Mouse (Mus musculus): Measurements from ENCODE around the gene Tcp11l2. TPM values are rescaled to one million over a fixed set of nuclear protein-coding genes. Genes with fewer than 3 reads are reported as not detected.

The Tcp11l2 gene
- 100 to 1,000 TPM; 115 to 135 TPM for total RNA-seq (2023)

DNA sequence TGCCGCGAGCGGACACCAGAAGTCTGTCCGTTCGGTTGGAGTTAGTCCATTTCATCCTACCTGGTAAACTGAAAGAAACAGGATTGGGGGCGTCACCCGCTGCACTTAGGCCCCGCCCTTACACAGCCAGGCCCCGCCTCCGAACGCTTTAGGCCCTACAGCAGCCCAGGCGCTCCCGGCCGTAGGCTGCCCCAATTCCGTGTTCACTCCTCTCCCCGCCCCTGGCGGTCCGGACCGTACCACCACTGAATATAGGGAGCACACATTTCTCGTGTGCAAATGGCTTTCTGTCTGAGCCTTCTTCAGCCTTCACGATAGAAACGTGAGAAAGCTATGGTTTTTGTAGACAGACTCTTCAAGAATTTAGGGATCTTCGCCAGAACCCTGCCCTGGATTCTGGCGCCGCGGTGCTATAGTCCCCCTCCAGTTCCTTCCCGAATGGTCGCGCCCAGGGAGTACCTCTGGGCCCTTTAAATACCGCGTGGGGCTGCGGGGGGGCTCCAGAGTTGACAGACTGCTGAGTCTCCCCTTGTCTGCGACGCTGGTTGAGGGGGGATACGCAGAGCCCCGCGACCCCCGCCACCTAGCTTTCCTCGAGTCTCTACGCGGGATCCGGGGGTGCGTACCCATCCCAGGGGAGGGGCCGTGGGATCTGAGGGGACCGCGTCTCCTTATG lies at the start of gene Tcp11l2:
Gene Tcp11l2, plus strand, starts transcription at position 232 of the 676 bp plus-strand sequence.

DNA sequence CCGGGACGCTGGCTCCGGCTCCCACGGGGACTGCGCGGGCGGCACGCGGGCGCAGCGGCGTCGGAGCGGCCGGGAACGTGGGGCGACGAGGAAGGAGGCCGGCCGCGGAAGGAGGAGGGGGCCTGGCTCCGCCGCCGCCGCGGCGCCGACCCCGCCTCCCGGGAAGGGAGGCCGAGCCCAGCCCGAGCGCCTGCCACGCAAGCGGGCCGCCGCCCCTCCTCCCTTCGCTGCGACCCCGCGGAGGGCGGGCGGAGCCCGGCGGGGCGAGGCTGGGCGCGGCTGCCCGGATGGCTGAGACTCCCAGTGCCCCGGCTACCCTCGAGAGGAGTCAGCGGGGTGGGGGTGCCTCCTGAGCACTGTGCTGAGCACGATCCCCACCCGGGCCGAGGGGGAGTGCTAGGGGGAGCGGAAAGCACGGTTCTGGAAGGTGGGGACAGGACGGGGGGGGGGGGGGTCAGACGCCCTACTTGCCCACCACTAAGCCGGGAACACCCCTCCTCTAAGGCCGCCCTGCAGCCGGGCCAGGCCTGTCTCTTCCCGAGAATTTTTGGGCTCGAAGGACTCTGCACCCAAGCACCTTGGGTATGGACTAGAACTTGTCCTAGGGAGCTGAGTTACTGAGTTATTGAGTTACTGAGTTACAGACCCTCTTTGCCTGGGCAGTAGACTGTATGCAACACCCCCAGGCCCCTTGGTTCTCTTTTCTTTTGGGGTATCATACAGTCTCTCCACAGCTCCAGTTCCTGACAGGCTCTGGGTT lies 42.3 kb upstream of the Tcp11l2 start, which contains the start of gene Ckap4:
Gene Ckap4, minus strand, starts transcription at position 151 of the 760 bp plus-strand sequence.

DNA sequence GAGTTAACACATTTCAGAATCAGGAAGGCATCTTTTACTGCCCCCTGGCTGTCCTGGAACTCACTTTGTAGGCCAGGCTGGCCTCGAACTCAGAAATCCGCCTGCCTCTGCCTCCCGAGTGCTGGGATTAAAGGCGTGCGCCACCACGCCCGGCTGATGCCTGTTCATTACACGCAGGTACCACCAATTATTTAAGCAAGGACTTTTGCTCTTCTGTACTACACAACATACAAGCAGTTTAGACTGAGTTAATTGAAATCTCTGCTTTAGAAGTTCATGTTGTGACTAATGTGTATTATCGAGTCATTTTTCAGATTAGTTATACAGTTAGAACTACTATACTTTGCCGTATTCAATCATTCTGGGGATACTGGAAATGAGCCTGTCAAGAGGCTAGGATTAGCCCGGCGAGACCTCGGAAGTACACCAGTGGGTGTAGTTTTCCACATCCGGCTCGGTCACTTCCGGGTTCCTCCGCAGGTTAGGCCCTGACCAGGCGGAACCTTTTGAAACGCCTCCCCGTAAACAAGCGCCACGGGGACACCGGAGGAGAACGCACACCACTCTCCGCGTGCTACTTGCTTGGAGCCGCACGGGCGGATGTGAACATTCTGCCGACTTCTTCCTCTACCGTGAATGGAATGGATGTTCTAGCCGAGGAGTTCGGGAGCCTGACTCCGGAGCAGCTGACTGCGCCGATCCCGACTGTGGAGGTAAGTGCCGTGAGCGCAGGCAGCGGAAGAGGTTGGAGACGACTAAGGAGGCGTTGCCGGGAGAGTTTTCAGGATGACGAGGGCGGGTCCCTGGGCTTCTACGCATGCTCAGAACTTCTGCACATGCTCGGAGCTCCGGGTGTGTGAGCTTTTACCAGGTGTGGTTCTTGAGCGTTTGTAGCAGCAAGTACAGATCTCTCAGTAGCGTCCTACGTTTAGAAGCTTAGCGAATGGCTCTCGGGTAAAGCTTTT lies 45.7 kb downstream of the Tcp11l2 start, which contains the start of gene Polr3b:
Gene Polr3b, plus strand, starts transcription at position 467 of the 965 bp plus-strand sequence.

Other genes with a start within 250 kb of the Tcp11l2 start
- gene Nuak1, start 136.0 kb upstream of the Tcp11l2 start, total RNA-seq (2023), result 1 to 10 TPM; 1.3 to 1.9 TPM
- 10 to 100 TPM; 12.5 to 16.5 TPM for gene Ckap4, start 42.6 kb upstream of the Tcp11l2 start, total RNA-seq (2023)
- gene Polr3b, start 45.7 kb downstream of the Tcp11l2 start, total RNA-seq (2023), result 10 to 100 TPM; 38.2 to 42.7 TPM
- not detected for gene Rfx4, start 179.4 kb downstream of the Tcp11l2 start, total RNA-seq (2023)